26 mouse cellular contexts compared by ENCODE assay signal in genomic region chr9:99694961-99695360, GRCm38 (mm10). TPM values are rescaled to one million over a fixed set of nuclear protein-coding genes. Genes with fewer than 3 reads are reported as not detected.
DNase-seq lines count a peak whose midpoint lies in the region; ATAC-seq and TF ChIP-seq lines count a peak whose summit lies in the region.
"Had no signal": no experiment of that assay in that cellular context is flagged by ENCODE, and none has a peak within 500 bp of the region (broad histone marks: within the 10 kb centered on the region; RNA-seq: fewer than 3 reads in every experiment).

No protein-coding gene starts in this region.

- no peak for ATAC-seq in embryonic facial prominence, embryonic 11.5 days (replicated peaks; ENCODE audit: insufficient number of reproducible peaks, low FRiP score, low TSS enrichment, low read depth)
- no peak for ATAC-seq in midbrain, embryonic 16.5 days
- ATAC-seq: forebrain, embryonic 13.5 days; inflammation-experienced regulatory T-cells, adult 6 months; liver, embryonic 12.5 days; liver, postnatal 0 days; midbrain, embryonic 13.5 days; Patski had no signal

- H3K27ac ChIP-seq in embryonic facial prominence, embryonic 11.5 days (replicated peaks; ENCODE audit: low read depth, low read length) = no peak overlapping the region
- no peak overlapping the region for H3K27ac ChIP-seq in midbrain, embryonic 10.5 days (replicated peaks)
- no peak overlapping the region for H3K27ac ChIP-seq in midbrain, embryonic 16.5 days (ENCODE audit: low read length)
- H3K27ac ChIP-seq: forebrain, embryonic 13.5 days; hindbrain, embryonic 14.5 days; liver, embryonic 12.5 days; midbrain, embryonic 13.5 days had no signal

- H3K4me2 ChIP-seq in embryonic facial prominence, embryonic 11.5 days (ENCODE audit: low read depth, low read length) = no peak overlapping the region
- no peak overlapping the region for H3K4me2 ChIP-seq in midbrain, embryonic 16.5 days (ENCODE audit: low read length)
- H3K4me2 ChIP-seq: forebrain, embryonic 13.5 days; heart, embryonic 12.5 days; hindbrain, embryonic 14.5 days; liver, embryonic 12.5 days; midbrain, embryonic 13.5 days had no signal

- peak; percentile 83 for DNase-seq in ES-CJ7 (ENCODE audit: low read depth, low spot score)
- DNase-seq in embryo, embryonic 10 days (ENCODE audit: low spot score) = peak; percentile 11
- DNase-seq in embryonic facial prominence, embryonic 11.5 days (ENCODE audit: low spot score) = peak; percentile 19
- DNase-seq in midbrain, embryonic 10.5 days (ENCODE audit: low spot score) = no peak
- no peak for DNase-seq in kidney, postnatal 4 days
- DNase-seq: adrenal gland, adult 8-10 months; B cell, adult 2 months; cerebellum, adult 8-10 months; cerebellum, postnatal 25 days; gastrocnemius, postnatal 25 days; heart, adult 18-20 months; heart, postnatal 4 days; kidney, adult 2 months; kidney, postnatal 36 days; liver, postnatal 0 days; lung, postnatal 36 days had no signal

- H3K36me3 ChIP-seq in E14TG2a.4 (ENCODE audit: insufficient read depth, low read length) = no peaks in the 10 kb centered on the region
- no peaks in the 10 kb centered on the region for H3K36me3 ChIP-seq in embryonic facial prominence, embryonic 11.5 days (replicated peaks; ENCODE audit: control insufficient read depth, insufficient read depth, low read depth, low read length)
- no peaks in the 10 kb centered on the region for H3K36me3 ChIP-seq in midbrain, embryonic 10.5 days
- no peaks in the 10 kb centered on the region for H3K36me3 ChIP-seq in midbrain, embryonic 16.5 days (ENCODE audit: control insufficient read depth, insufficient read depth, low read length)
- H3K36me3 ChIP-seq: heart, embryonic 12.5 days; liver, embryonic 12.5 days; midbrain, embryonic 13.5 days had no signal

- TF ChIP-seq CTCF in E14TG2a.4 (conservative IDR thresholded peaks at IDR 0.05; ENCODE audit: low read length) = no peak

- 0 out of 2 replicates have a peak overlapping the region, but pooled peaks have one; percentile 4 for H3K4me3 ChIP-seq in E14TG2a.4 (replicated peaks; ENCODE audit: low read length)
- H3K4me3 ChIP-seq in embryonic facial prominence, embryonic 11.5 days (ENCODE audit: low read depth, low read length) = no peak overlapping the region
- H3K4me3 ChIP-seq in midbrain, embryonic 10.5 days = no peak overlapping the region
- H3K4me3 ChIP-seq in midbrain, embryonic 16.5 days (ENCODE audit: low read depth, low read length) = no peak overlapping the region
- H3K4me3 ChIP-seq: forebrain, embryonic 13.5 days; heart, embryonic 12.5 days; liver, embryonic 12.5 days; midbrain, embryonic 13.5 days had no signal

- WGBS in embryonic facial prominence, embryonic 11.5 days = 63% methylated on average over 7 of the region's 7 CpGs
- whole genome bisulfite sequencing in midbrain, embryonic 10.5 days = 70% methylated on average over 7 of the region's 7 CpGs
- 67% methylated on average over 7 of the region's 7 CpGs for WGBS in midbrain, embryonic 16.5 days

- H3K4me1 ChIP-seq in E14TG2a.4 (replicated peaks; ENCODE audit: low read depth, low read length) = peaks cover 26% of the 10 kb centered on the region
- no peaks in the 10 kb centered on the region for H3K4me1 ChIP-seq in embryonic facial prominence, embryonic 11.5 days (ENCODE audit: control insufficient read depth, insufficient read depth, low read length)
- no peaks in the 10 kb centered on the region for H3K4me1 ChIP-seq in midbrain, embryonic 10.5 days
- H3K4me1 ChIP-seq in midbrain, embryonic 16.5 days (ENCODE audit: control insufficient read depth, insufficient read depth, low read length) = no peaks in the 10 kb centered on the region
- H3K4me1 ChIP-seq: forebrain, embryonic 13.5 days; heart, embryonic 12.5 days; liver, embryonic 12.5 days; midbrain, embryonic 13.5 days had no signal

- no peak overlapping the region for H3K9ac ChIP-seq in embryonic facial prominence, embryonic 11.5 days (replicated peaks; ENCODE audit: low read length)
- H3K9ac ChIP-seq in midbrain, embryonic 16.5 days (ENCODE audit: low read depth, low read length) = no peak overlapping the region
- H3K9ac ChIP-seq: forebrain, embryonic 13.5 days; heart, embryonic 12.5 days; hindbrain, embryonic 14.5 days; liver, embryonic 12.5 days; liver, postnatal 0 days; midbrain, embryonic 13.5 days had no signal

- peaks cover 6% of the 10 kb centered on the region; the same call in 1 of the 2 replicates for H3K9me3 ChIP-seq in E14TG2a.4 (ENCODE audit: low read length)
- H3K9me3 ChIP-seq in embryonic facial prominence, embryonic 11.5 days (replicated peaks; ENCODE audit: control insufficient read depth, low read length) = no peaks in the 10 kb centered on the region
- H3K9me3 ChIP-seq in midbrain, embryonic 10.5 days (replicated peaks) = no peaks in the 10 kb centered on the region
- H3K9me3 ChIP-seq in midbrain, embryonic 16.5 days (replicated peaks; ENCODE audit: control insufficient read depth, low read length, poor library complexity, severe bottlenecking) = no peaks in the 10 kb centered on the region
- H3K9me3 ChIP-seq: forebrain, embryonic 13.5 days; liver, embryonic 12.5 days; midbrain, embryonic 13.5 days had no signal

- H3K27me3 ChIP-seq in E14TG2a.4 (ENCODE audit: insufficient read depth, low read length) = no peaks in the 10 kb centered on the region
- no peaks in the 10 kb centered on the region for H3K27me3 ChIP-seq in embryonic facial prominence, embryonic 11.5 days (ENCODE audit: control insufficient read depth, insufficient read depth, low read length)
- H3K27me3 ChIP-seq in midbrain, embryonic 10.5 days (ENCODE audit: low read depth, poor library complexity, severe bottlenecking) = no peaks in the 10 kb centered on the region
- no peaks in the 10 kb centered on the region for H3K27me3 ChIP-seq in midbrain, embryonic 16.5 days (ENCODE audit: control insufficient read depth, insufficient read depth, low read depth, low read length)
- H3K27me3 ChIP-seq: forebrain, embryonic 13.5 days; heart, embryonic 12.5 days; liver, embryonic 12.5 days; midbrain, embryonic 13.5 days; Patski had no signal

RNA-seq across cellular contexts. Expression of gene Cldn18, which starts 22.1 kb away (rescaled TPM):
- not detected in 2 replicates for polyA plus RNA-seq in embryonic facial prominence, embryonic 11.5 days (2014; fragmentation: Nextera tagmentation; extraction: Ambion mirVana)
- polyA plus RNA-seq in midbrain, embryonic 10.5 days (2016; fragmentation: Nextera tagmentation; extraction: Ambion mirVana) = not detected in 2 replicates
- not detected in 2 replicates for polyA plus RNA-seq in midbrain, embryonic 16.5 days (2015; fragmentation: Nextera tagmentation; extraction: Ambion mirVana)
- polyA plus RNA-seq: forebrain, embryonic 13.5 days; heart, embryonic 12.5 days; hindbrain, embryonic 14.5 days; inflammation-experienced regulatory T-cells, adult 6 months; limb, embryonic 14.5 days; liver, embryonic 12.5 days; liver, postnatal 0 days; Patski had no signal

Comparison
In these comparisons a context has a peak if more than half of its experiments do, and no peak if none do; other contexts are left out.
1. DNase-seq: peak in ES-CJ7 (single experiment), embryo, embryonic 10 days (single experiment) and embryonic facial prominence, embryonic 11.5 days (single experiment); none in midbrain, embryonic 10.5 days (single experiment) and kidney, postnatal 4 days (0 of 2).